Mouse (Mus musculus) liver, postnatal 0 days (tissue): ENCODE measurements at regions not wholly inside any gene's neighbourhood (a gene's known extent, or its start where the extent isn't known, plus 50 kb on each side); places are given as distances from the start of the nearest gene placed in this dataset.

Source experiments
- CTCF ChIP-seq: sonication (generic); IDR thresholded peaks from 2 replicates; pipeline ENCODE4 v1.5.1; 2016; ENCODE audit warnings: antibody characterized with exemption, low read depth
- EP300 ChIP-seq: IDR thresholded peaks from 2 replicates; pipeline ENCODE4 v1.6.1; 2016; ENCODE audit warnings: antibody characterized with exemption, low read depth, mild to moderate bottlenecking

DNA sequence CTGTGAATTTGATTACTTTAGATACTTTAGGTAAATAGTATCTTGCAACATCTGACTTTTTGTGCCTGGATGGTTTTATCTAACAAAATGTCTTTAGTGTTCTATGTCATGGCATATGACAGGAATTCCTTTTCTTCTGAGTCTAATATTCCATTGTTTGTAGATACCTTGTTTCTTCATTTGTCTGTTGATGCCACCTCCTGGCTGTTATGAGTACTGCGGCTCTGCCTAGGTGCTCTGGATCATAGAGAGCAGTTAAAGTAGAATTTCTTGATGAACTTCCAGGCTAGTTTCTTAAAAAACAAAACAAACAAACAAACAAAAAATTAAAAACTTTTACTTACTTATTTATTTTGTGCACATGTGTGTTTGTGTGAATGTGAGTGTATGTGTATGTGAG lies 83.6 kb upstream of the Kif2a start:
- peak; percentile 77 for TF ChIP-seq CTCF
- no peak for TF ChIP-seq EP300
